Mouse (Mus musculus) cerebellum, adult 18-20 months (tissue): Measurements from ENCODE around the gene Setdb1.

Experiments
- DNase-seq, 2 experiments: peaks; one replicate each; pipeline ENCODE4 v3.0.0; 2021

Setdb1 gene

DNA sequence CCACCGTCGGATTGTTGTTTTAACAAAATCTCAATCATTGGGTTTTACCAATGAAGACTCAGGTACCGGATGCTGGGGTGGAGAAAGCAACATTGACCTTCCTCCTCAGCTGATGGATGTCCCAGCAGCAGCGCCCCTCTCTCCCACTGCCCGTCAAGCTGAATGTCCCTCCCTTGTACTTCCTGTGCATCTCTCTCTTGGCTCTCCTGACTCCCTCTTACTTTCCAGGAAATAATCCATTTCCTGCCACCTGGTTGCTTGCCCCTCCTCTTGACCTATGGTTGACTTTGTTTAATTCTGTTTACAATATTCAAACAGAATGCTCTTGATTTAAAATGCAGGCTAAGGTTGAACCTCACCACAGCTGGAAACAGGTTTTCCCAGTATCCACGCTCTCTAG lies 66.8 kb downstream of the Setdb1 start:
- no peak for DNase-seq

DNA sequence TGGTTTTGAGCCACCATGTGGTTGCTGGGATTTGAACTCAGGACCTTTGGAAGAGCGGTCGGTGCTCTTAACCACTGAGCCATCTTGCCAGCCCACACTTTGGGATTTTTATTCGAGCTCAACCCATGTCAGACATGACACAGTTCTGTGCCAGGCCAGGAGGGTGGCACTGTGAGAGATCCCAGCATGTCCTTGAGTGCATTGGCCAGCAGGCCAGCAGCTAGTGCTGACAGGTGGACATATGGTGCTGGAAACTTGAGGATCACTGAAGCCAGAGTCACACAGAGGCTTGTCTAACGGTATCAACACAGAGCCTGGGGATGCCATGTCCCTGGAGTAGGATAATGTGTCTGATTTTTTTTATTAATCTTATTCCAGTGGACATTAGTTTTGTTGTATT lies 67.6 kb downstream of the Setdb1 start:
- peak; percentile 78 to 85 for DNase-seq

DNA sequence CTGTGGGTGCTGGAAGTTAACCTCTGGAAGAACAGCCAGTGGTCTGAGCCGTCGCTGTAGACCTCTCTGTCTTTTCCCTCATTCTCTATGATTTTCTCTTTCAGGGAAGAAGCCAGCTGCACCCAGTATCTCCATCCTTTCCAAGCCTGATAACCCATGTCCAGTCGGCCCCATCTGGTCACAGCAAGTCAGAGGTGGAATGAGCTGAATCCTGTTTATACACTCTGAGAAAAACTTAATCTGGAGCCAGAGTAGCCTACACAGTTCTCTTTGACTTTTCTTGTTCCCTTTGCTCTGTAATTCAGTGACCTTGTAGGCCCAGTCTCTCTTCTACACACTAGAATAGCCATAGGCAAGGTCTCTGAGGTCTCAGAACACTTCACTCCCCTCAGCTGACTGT lies 69.5 kb downstream of the Setdb1 start:
- no peak for DNase-seq

DNA sequence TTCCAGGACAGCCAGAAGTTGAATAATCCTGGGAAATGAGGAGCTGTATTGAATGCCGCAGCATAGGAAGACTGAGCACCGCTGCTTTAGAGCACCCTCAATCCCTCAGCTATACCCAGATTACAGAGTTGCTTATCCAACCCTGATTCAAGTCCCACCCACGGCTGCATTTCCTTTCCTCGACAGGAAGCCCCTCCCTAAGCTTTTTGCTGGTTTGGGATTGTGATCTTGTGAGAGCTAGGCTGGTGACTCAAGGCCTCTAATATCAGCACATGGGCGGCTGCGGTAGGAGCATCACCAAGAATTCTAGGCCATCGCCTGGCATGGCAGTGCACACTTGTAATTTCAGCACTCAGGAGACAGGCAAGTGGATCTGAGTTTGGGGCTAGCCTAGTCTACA lies 70.5 kb downstream of the Setdb1 start:
- no peak for DNase-seq

DNA sequence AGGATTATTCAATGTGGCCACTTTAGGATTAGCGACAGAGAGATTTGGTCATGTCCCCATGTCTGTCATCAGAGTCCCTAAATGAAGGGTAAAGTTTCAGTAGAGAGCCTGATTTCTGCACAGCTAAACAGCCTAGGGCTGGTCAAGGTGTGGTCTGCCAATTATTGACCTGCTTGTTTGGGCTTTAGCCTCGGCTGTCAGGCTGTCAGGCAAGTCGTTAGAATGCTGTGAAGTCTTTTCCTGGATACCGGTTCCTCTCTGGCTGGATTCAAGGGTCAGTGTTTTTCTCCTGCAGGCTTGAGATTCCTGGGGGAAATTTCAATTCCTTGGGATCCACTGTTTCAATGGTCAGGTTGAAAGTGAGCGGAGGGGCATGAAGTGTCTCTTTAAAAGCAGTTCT lies 71.0 kb downstream of the Setdb1 start:
- no peak for DNase-seq

DNA sequence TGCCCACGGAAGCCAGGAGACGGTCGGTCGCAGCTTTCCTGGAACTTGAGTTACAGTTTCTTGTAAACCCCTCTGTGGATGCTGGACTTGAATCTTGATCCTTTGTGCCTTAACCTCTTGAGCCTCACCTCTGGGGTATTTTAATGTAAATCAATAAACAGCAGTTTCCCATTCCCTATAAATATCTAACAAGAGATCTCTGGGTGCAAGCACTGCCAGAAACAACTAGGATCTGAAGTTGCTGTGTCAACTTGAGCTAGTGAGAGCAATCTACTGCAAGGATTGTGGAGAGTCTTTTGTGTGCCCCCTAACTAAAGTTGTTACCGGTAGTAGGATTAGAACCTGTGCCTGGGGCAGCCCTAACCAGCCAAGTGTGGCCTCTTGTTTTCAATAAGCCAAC lies 71.6 kb downstream of the Setdb1 start:
- DNase-seq, result no peak

DNA sequence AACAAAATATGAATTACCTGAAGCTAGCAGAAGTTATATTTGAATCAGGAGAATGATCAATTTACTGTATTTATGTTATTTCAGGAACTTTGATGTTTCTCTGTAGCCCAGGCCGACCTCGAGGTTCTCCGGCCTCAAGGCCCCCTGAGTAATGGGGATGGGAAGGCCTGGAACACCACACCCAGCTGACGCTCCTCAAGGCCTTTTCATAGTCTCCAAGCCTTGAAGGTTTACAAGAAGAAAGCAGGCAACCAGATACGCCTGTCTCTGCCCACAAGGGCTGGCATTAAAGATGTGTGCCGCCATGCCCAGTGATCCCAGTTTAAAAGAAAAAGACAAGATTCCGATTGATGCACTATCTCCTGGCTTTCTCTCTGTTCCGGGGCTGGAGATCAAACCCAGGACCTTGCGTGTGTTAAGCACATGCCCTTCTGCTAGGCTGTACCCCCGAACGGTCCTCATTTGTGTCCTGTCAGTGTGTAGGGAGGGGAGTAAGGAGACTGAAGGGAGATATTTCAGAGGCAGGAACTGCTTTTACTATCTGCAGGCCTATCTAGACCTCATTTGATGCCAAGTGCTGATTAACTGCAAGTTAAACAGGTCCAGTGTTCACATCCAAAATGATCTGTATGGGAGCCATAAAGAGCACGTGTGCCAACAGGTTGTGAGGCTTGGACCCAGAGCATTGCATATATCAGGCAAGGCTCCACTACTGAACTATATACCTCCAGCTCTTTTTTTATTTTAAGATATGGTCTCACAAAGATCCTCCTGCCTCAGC lies 72.3 kb downstream of the Setdb1 start:
- no peak for DNase-seq

DNA sequence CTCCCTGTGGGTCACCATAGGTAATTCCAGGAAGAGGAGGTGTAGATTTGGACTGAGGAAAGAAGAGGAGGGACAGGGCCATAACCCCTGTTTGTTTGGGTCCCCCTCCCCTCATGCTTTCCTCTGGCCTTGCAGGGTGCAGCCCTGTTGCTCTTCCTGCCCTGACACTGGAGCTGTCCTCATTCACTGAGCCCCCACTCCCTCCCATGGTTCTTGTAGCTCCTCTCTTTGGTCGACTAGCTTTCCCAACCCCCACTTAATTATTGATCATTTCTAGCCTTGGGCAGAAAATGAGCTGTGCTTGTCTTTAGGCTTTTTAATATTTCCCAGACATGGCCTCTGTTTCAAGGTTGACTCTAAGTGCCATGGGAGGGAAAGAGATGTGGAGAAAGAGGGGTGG lies 72.9 kb downstream of the Setdb1 start:
- DNase-seq, result no peak

DNA sequence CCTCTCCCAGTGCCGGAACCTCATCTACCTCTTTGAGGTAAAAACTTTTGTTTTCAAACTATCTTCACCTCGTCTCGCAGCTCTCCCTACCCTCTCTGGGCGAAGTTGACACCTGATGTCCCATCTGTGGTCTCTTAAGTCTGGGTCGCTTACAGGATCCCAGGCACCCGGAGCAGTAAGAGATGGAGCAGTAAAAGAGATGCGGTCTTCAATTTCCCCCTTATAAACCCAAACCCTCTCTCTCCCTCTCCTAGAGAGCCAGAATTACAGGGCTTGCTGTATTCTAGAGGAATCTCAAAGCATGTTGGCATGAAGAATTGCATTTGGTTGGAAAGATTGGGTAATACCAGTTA lies 73.4 kb downstream of the Setdb1 start:
- no peak for DNase-seq

DNA sequence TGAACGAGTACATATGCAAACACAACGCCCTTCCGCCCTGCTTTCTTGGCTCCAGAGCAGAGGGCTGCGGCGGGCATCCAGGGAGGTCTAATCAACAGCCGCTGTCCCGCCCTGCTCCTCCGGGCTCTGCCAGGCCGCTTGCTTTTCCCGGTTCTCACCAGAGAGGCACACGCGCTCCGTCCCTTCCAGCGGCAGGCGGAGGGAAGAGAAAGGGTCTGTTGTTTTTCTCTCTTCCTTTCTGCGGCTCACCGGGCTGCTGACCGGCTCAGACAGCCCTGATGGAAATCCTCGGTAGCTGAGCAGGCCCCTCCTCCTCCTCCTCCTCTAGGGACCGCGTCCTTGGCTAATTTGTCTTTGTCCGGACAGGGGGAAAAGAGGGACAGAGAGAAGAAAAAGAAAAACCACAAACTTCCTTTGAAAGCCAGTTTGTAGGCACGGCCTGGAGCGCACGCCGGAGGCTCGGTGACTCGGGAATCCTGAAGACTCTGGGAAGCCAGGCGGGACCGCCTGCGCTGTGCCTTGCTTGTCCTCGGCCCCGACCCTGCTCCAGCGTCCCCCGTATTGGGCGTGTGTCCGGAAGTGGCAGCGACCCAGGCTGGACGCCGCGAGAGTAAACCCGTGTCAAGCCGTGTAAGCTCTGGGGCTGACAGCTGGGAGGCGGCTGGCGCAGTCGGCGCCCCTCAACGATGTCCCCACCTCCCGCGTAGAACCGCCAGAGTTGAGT lies 74.0 kb downstream of the Setdb1 start:
- peak; percentile 84 to 85 for DNase-seq

DNA sequence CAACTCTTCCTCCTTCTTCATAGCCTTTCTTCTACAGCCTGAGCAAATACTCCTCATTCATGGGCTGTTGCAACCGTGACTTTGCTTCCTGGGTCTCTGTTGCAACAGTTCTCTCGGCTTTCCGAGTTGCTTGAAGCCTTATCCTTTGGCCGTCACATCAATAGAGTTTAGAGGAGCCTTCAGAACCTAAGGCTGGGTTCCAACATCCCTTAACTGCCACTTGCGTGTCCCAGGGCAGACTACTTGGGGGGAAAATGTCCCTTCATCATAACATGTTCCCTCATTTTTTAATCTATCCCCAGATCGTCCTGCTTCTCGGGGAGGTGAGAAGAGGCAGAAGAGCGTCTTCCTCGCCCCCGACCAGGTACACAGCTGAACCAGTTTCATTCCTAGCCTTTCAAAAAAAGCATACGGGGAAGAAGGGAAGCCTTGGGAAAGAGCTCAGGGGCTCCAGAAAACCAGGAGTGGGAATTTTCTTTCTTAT lies 74.6 kb downstream of the Setdb1 start:
- DNase-seq, result no peak

DNA sequence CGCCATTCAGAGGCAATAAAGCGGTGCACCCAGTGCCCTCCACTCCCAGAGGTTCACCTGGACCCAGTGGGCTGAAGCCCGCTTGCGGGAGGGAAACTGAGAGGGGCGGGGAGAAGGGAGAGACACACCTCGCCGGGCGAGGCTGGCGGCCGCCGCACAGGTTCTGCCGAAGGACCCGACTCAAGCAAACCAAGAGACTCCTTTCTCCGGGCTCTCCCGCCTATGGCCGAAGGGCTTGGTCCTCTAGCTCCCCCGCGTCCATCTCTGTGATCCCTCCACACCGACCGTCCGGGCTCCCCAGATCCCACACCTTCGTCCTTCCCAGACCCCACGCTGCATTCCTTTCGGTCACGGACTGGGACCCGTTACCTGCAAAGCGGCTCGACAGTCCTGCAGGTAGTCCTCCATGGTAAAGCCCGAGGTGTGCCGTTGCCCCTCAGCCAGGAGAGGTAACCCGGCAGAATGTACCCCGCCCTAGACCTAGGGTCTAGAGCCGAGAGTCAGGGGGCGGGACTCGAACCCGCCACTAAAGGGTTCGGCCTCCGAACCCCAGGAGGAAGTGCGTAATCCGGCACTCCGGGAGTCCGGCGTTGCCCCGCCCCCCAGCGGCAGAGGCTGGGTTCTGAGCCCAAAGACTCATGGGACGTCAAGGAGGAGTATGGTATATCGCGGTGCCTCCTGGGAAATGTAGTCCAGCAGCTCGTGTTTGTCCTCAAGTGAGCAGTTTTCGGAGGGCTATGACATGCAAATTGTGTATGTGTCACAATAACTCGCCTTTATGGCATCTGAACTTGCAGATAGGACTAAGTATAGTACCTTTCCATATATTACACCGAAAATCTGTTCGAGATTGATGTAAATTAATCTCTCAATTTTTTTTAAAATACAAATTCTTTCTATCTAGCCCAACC lies 75.5 kb downstream of the Setdb1 start, which contains the start of the genes Mindy1 and Prune1:
Gene Mindy1, plus strand, starts transcription at position 130 of the 911 bp plus-strand sequence.
Gene Prune1, minus strand, starts transcription at position 861 of the 911 bp plus-strand sequence.
- DNase-seq, result peak; percentile 99 to 100

DNA sequence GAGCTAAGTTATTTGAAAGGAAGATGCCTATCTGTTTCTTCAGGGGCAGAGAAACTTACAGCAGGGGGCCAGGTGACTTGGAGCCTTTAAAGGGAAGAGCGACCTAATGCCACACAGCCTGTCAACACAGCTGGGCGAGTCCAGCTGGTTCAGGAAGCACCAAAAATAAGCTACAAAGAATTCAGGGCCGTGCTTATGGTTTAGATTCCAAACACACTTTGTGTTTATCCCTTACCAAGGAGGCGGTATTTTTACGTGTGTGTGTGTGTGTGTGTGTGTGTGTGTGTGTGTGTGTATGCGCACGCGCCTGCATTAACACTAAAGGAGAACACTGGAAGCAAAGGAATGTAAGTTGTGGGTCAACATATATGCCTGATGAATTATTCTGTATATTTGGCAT lies 76.3 kb downstream of the Setdb1 start:
- peak in 1 of 2 experiments; percentile 56 for DNase-seq

DNA sequence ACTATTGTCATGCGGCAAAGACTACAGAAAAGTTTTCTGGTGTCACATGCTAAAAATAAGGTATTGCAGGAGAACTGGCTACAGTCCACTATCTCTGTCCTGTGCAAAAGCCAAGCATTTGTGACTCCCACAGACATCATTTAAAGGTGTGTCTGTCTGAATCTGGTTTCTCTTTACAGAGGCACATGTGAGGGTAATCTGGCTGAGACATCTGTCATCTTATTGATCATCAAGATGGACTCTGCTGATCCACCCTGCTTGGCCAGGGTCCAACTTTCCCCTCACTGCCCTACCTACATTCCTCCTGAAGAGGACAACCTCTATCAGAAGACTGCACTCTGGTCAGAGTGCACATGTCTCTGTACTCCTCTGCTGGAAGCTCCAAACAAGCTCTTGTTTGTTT lies 79.9 kb downstream of the Setdb1 start:
- no peak for DNase-seq

DNA sequence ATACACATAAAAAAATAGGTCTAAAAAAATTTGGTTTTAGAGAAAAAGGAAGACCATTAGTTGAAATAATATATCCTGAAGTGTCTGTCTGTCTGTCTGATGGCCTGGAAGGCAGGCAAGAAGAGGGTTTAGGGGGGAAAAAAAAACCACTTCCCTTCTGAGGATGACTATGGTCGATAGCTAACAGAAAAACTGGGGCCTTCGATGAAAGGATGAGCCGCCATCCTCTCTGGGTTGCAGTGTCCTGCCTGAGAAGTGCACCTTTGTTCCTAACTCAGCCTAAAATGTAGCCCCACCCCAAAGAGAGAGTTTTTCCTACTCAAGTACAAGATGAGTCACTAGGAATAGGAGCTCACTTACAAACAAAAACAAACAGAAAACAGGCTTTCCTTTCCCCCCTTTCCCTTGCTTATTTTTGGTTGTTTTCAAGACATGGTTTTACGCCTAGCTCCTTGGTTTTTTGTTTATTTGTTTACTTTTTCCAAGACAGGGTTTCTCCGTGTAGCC lies 80.5 kb downstream of the Setdb1 start:
- no peak for DNase-seq

DNA sequence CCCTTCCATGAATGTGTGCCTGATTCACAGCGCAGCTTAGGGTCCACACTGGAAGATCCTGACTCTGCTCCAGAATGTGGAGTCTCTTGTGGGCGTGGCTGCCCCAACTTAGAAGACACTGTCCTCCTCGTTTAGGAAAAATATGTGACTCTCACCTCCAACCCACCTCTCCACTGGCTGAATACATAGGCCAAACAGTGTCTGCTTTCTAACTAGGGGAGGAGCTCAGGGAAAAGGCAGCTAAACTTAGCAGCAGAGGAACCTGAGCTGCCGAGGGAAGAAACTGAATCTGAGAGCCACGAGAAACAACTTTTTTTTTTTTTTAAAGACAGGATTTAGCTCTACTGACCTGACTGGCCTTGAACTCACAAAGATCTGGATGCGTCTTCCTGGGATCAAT lies 81.8 kb downstream of the Setdb1 start:
- no peak for DNase-seq

DNA sequence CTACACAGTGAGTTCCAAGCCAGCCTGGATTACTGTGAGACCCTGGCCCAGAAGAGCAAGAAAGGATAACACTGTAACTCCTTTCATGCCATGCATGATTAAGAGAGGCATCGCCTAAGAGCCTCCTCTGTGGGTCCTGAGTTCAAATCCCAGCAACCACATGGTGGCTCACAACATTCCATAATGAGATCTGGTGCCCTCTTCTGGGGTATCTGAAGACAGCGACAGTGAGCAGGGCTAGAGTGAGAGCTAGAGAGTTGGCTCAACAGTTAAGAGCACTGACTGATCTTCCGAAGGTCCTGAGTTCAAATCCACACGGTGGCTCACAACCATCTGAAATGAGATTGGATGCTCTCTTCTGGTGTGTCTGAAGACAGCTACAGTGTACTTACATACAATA lies 82.5 kb downstream of the Setdb1 start:
- no peak for DNase-seq
